Mouse (Mus musculus) lung, embryonic 14.5 days (tissue): Measurements from ENCODE around the gene Lsm11. TPM values are rescaled to one million over a fixed set of nuclear protein-coding genes. Genes with fewer than 3 reads are reported as not detected.

Experiments
- ATAC-seq: fragments of 200-750 bp; cut with Nextera tagmentation; 2 replicates; pipeline ENCODE4 v1.8.0; 2017; ENCODE audit warnings: mild to moderate bottlenecking, moderate TSS enrichment, moderate library complexity; ENCODE audit not compliant: insufficient read depth
- DNase-seq: peaks from one replicate; pipeline ENCODE4 v3.0.0-alpha.2; 2015
- H3K27ac ChIP-seq: fragments of 300-500 bp; sonication (generic); 2 replicates; pipeline ENCODE4 v1.5.1; 2014; ENCODE audit warnings: low read depth, mild to moderate bottlenecking, moderate library complexity
- H3K27me3 ChIP-seq: fragments of 300-500 bp; sonication (generic); 2 replicates; pipeline ENCODE4 v1.6.1; 2014; ENCODE audit warnings: low read length, control low read depth; ENCODE audit not compliant: insufficient read depth
- H3K36me3 ChIP-seq: fragments of 300-500 bp; sonication (generic); 2 replicates; pipeline ENCODE4 v1.6.1; 2014; ENCODE audit warnings: control low read depth; ENCODE audit not compliant: insufficient read depth
- H3K4me1 ChIP-seq: fragments of 300-500 bp; sonication (generic); 2 replicates; pipeline ENCODE4 v1.6.1; 2014; ENCODE audit warnings: antibody characterized with exemption, control low read depth; ENCODE audit not compliant: insufficient read depth
- H3K4me2 ChIP-seq: fragments of 300-500 bp; sonication (generic); 2 replicates; pipeline ENCODE4 v1.6.1; 2014; ENCODE audit warnings: mild to moderate bottlenecking
- H3K4me3 ChIP-seq: fragments of 300-500 bp; sonication (generic); 2 replicates; pipeline ENCODE4 v1.5.1; 2014; ENCODE audit warnings: low read depth, low read length
- H3K9ac ChIP-seq: fragments of 300-500 bp; sonication (generic); 2 replicates; pipeline ENCODE4 v1.6.1; 2014
- H3K9me3 ChIP-seq: fragments of 300-500 bp; sonication (generic); 2 replicates; pipeline ENCODE4 v1.6.1; 2016; ENCODE audit warnings: low read depth, low read length, control low read depth
- CTCF ChIP-seq: IDR thresholded peaks from 2 replicates; pipeline ENCODE4 v1.5.1; 2016; ENCODE audit warnings: antibody characterized with exemption, low read depth
- WGBS: fragments of 180-500 bp; shearing (Covaris S2); extraction: QIAGEN DNeasy Blood & Tissue Kit; methylation state at CpG from one replicate; pipeline ENCODE4 v1.1.7; 2014; 5-methylcytosine and 5-hydroxymethylcytosine counted together
- polyA plus RNA-seq: library from polyadenylated mRNA; unstranded; fragments of >200 nt; fragmentation: Nextera tagmentation; extraction: Ambion mirVana; gene quantifications from 2 replicates; pipeline ENCODE4 v1.2.1, GENCODE M21; 2014

Lsm11 gene
- polyA plus RNA-seq, 1 experiment from 2014 or later, result 9.9 TPM

DNA sequence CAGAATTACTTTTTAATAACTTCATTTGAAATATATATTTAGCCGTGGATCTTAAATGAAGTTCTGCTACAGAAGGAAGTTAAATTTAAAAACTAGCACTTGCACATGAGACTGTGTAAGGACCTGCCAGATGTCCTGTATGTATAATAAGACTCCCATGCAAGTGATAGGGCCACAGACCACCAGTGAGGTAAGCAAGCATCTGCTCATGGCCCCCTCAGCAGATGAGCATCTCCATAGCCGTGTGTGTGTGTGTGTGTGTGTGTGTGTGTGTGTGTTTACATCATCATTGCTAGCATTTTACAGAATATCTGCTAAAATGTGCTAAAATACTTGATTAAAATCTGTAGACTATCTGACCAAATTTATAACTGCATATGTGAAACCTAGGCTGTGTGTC lies 47.3 kb downstream of the Lsm11 start:
- DNase-seq (no peak), ATAC-seq (no peak)
- 85% methylated on average over 2 of the region's 2 CpGs for WGBS
- Histone ChIP-seq H3K9ac (no peak overlapping the region), H3K4me3 (no peak overlapping the region), H3K9me3 (no peaks in the 10 kb centered on the region), H3K4me2 (no peak overlapping the region), H3K27ac (no peak overlapping the region), H3K27me3 (no peaks in the 10 kb centered on the region), H3K36me3 (peaks cover 76% of the 10 kb centered on the region), H3K4me1 (no peaks in the 10 kb centered on the region)
- no peak for TF ChIP-seq CTCF

DNA sequence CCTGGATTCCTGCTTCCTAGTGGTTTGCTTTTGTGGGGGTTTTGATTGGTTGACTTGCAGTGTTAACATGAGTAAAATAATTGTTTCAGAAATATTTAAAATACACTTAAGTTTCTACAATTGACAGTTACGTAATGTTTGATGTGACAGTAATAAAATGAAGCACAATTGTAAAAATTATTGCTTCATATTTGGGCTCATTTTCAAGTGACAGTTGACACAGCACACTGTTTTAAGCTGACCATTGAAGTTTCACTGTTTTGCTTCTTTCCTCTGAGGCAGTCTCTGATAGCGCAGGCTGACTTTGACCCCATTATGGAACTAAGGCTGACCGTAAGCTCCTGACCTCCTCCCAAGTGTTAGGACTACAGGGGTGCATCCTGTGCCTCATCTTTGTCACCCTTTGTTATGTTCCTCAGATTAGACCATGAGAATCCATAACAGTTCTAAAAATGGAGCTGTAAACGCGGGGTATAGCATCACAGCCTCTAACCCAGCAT lies 51.8 kb downstream of the Lsm11 start:
- Histone ChIP-seq H3K4me1 (no peaks in the 10 kb centered on the region), H3K9me3 (no peaks in the 10 kb centered on the region), H3K27ac (no peak overlapping the region), H3K27me3 (no peaks in the 10 kb centered on the region), H3K9ac (no peak overlapping the region), H3K36me3 (peaks cover 92% of the 10 kb centered on the region), H3K4me2 (no peak overlapping the region), H3K4me3 (no peak overlapping the region)
- DNase-seq (no peak), ATAC-seq (no peak)
- 90% methylated on average over 5 of the region's 5 CpGs for WGBS
- no peak for TF ChIP-seq CTCF

DNA sequence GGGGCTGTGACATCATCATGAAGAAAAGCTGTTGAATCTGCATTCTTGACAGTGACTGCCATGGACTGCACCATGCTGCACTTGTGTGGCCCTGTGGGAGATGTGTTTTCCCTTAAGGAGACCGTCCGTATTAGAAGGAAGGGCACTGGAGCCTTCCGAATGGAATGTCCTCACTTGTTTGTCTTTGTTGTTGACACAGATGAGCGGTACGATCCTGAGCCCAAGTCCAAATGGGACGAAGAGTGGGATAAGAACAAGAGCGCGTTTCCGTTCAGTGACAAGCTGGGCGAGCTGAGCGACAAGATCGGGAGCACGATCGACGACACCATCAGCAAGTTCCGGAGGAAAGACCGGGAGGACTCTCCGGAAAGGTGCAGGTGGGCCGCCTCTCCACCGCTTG lies 54.3 kb downstream of the Lsm11 start:
- Histone ChIP-seq H3K27me3 (no peaks in the 10 kb centered on the region), H3K4me2 (no peak overlapping the region), H3K4me1 (no peaks in the 10 kb centered on the region), H3K27ac (no peak overlapping the region), H3K9ac (no peak overlapping the region), H3K4me3 (no peak overlapping the region), H3K9me3 (no peaks in the 10 kb centered on the region), H3K36me3 (peaks cover 95% of the 10 kb centered on the region)
- TF ChIP-seq CTCF, result no peak
- ATAC-seq (no peak), DNase-seq (no peak)
- WGBS, result 80% methylated on average over 20 of the region's 20 CpGs

DNA sequence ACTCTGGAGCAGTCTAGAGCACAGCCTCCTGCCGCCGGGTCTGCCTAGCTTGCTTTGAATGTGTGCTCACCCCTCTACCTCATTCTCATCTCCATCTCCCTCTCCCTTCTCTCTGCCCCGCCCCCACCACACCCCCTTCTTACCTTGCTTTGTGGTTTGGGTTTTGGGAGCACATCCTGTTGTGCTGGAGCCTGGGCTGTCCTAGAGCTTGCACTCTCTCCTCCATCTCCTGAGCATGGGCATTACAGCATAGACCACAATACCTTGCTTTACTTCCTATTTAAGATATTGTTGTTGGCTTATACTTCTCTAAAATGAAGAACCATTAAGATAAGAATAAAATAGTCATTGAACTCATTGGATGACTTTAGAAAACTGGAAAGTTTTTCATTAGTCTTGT lies 54.8 kb downstream of the Lsm11 start:
- WGBS, result 72% methylated on average over 3 of the region's 3 CpGs
- no peaks in the 10 kb centered on the region for H3K27me3 ChIP-seq
- TF ChIP-seq CTCF, result no peak
- DNase-seq (no peak), ATAC-seq (no peak)
- H3K9ac ChIP-seq, result no peak overlapping the region
- no peaks in the 10 kb centered on the region for H3K4me1 ChIP-seq
- no peaks in the 10 kb centered on the region for H3K9me3 ChIP-seq
- H3K27ac ChIP-seq, result no peak overlapping the region
- H3K36me3 ChIP-seq, result peaks cover 95% of the 10 kb centered on the region
- H3K4me2 ChIP-seq, result no peak overlapping the region
- H3K4me3 ChIP-seq, result no peak overlapping the region

DNA sequence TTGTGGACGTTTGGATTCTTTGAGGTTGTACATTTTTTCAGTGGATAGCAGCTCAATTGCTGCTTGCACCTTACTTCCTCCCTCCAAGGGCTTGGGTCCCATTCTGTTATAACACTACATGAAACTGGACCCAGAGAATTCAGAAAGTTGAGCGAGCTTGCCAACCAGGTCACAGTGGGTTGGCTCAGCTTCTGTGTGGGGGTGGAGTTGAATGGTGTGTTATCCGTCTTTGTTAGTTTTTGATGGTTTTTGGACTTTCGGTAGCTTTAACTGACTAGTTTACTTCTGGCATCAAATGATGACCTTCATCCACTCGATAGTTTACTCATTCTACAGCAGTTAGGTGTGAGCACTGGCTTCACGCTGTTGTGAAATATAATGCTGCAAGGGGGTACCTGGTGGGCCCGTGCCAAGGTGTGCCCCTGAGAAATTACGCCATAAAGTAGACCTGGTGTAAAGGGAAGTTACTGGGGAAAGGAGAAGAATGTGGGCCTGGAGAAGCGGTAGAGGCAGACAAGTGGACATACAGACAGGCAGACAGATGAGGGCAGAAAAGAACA lies 56.2 kb downstream of the Lsm11 start:
- 84% methylated on average over 9 of the region's 9 CpGs for WGBS
- H3K36me3 ChIP-seq, result peaks cover 86% of the 10 kb centered on the region
- no peak overlapping the region for H3K4me3 ChIP-seq
- H3K4me1 ChIP-seq, result peaks cover 2% of the 10 kb centered on the region; the same call in 1 of the 2 replicates
- H3K27ac ChIP-seq, result no peak overlapping the region
- H3K9me3 ChIP-seq, result no peaks in the 10 kb centered on the region
- no peak for TF ChIP-seq CTCF
- DNase-seq, result no peak
- H3K9ac ChIP-seq, result no peak overlapping the region
- no peak for ATAC-seq
- no peak overlapping the region for H3K4me2 ChIP-seq
- no peaks in the 10 kb centered on the region for H3K27me3 ChIP-seq

DNA sequence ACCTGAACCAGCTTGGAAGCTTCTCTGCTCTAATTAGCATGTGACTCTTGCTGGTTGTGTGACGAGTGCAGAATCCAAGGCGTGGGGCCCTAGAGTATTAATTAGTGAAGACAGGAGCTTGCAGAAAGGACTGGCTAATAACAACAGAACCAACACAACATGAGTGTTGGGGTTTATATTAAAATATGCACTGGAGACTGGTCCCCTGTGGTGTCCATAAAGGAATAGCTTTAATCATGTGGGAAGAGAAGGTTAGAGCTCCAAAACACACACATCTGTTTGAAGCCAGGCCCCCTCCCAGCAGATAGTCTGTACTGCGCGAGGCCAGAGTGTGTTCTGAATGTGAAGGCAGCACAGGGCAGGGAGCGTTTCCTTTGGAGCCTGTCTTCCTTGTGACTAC lies 58.1 kb downstream of the Lsm11 start:
- no peak for TF ChIP-seq CTCF
- no peak for DNase-seq
- H3K36me3 ChIP-seq, result peaks cover 68% of the 10 kb centered on the region
- WGBS, result 93% methylated on average over 5 of the region's 5 CpGs
- no peak for ATAC-seq
- no peak overlapping the region for H3K4me3 ChIP-seq
- H3K27me3 ChIP-seq, result no peaks in the 10 kb centered on the region
- no peak overlapping the region for H3K9ac ChIP-seq
- H3K4me2 ChIP-seq, result no peak overlapping the region
- no peaks in the 10 kb centered on the region for H3K9me3 ChIP-seq
- no peak overlapping the region for H3K27ac ChIP-seq
- peaks cover 6% of the 10 kb centered on the region; the same call in 1 of the 2 replicates for H3K4me1 ChIP-seq

DNA sequence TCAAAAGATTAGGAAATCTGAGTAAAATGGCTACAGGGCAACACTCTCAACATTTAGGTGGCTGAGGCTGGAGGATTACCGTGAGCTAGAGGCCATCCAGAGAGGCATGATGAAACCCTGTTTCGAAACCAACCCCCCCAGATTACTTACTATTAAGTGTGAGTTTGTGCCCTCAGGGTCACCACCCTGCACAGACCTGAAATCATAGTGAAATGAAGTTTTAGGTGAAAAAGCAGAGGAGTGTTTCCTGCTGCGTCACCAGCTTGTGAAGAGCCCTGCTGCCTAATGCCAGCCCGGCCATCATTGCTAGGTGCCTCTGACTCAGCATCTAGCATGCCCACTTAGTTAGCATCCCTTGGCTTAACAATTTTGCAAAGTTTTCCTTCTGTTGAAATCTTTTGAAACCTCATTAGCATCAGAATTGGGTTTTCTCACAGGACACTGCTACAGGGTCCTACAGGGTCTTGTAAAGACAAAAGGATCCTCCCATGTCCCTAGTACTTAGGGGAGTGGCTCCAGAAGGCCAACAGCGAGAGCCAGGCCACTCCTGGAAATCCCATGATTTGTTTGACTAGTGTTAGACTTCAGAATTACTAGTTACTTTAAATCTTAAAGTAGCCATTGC lies 59.0 kb downstream of the Lsm11 start:
- Histone ChIP-seq H3K4me3 (no peak overlapping the region), H3K4me1 (peaks cover 8% of the 10 kb centered on the region; the same call in 1 of the 2 replicates), H3K4me2 (no peak overlapping the region), H3K9me3 (no peaks in the 10 kb centered on the region), H3K36me3 (peaks cover 59% of the 10 kb centered on the region), H3K9ac (no peak overlapping the region), H3K27ac (no peak overlapping the region), H3K27me3 (no peaks in the 10 kb centered on the region)
- 86% methylated on average over 5 of the region's 5 CpGs for WGBS
- ATAC-seq (no peak), DNase-seq (no peak)
- TF ChIP-seq CTCF, result no peak
